21 mouse cellular contexts compared by ENCODE assay signal in the genomic region with DNA sequence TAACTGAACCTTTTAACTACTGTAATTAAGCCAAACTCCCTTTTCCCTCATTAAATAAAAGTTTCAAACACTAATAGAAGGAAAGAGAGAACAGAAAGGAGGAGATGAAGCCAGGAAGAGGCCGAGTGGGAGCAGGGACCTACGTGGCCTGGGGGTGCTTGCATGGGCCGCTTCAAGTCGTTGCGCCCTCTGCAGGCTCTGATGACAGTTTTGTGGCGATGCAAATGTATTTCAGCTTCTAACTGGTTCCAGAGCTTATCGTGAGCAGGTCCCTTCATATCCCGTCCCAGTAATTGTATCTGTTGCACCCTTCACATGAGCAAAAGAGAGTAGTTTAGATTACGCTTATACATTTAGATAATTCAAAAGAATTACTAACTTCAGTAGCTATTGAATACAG. TPM values are rescaled to one million over a fixed set of nuclear protein-coding genes. Genes with fewer than 3 reads are reported as not detected.
A peak's percentile ranks its signal among the peaks of the same experiment; 100 is the strongest.
DNase-seq lines count a peak whose midpoint lies in the region; ATAC-seq and TF ChIP-seq lines count a peak whose summit lies in the region.
"Had no signal": no experiment of that assay in that cellular context is flagged by ENCODE, and none has a peak within 500 bp of the region (broad histone marks: within the 10 kb centered on the region; RNA-seq: fewer than 3 reads in every experiment).

No protein-coding gene starts in this region.

- H3K4me1 ChIP-seq in hindbrain, postnatal 0 days (ENCODE audit: insufficient read depth, low read length), result no peaks in the 10 kb centered on the region
- no peaks in the 10 kb centered on the region for H3K4me1 ChIP-seq in hindbrain, embryonic 10.5 days (replicated peaks)
- H3K4me1 ChIP-seq in lung, embryonic 14.5 days (ENCODE audit: insufficient read depth), result no peaks in the 10 kb centered on the region
- no peaks in the 10 kb centered on the region for H3K4me1 ChIP-seq in ES-Bruce4 (ENCODE audit: control insufficient read depth, insufficient read depth, low read length)
- H3K4me1 ChIP-seq: forebrain, embryonic 12.5 days; heart, embryonic 15.5 days; hindbrain, embryonic 13.5 days; limb, embryonic 13.5 days; lung, embryonic 15.5 days had no signal

- no peak overlapping the region for H3K4me2 ChIP-seq in hindbrain, postnatal 0 days (ENCODE audit: low read depth, low read length)
- H3K4me2 ChIP-seq in lung, embryonic 14.5 days, result no peak overlapping the region
- H3K4me2 ChIP-seq: forebrain, embryonic 12.5 days; heart, embryonic 15.5 days; hindbrain, embryonic 13.5 days; limb, embryonic 13.5 days; lung, embryonic 15.5 days; midbrain, embryonic 11.5 days had no signal

- peak; percentile 19 for DNase-seq in hindbrain, postnatal 0 days (ENCODE audit: low spot score)
- no peak for DNase-seq in hindbrain, embryonic 10.5 days (ENCODE audit: low spot score)
- peak; percentile 8 for DNase-seq in lung, embryonic 14.5 days
- no peak for DNase-seq in lung, adult 18-20 months
- peak; percentile 78 for DNase-seq in ZHBTc4 (ENCODE audit: low read depth, low spot score)
- no peak for DNase-seq in frontal cortex, postnatal 10 days (ENCODE audit: low spot score in 2 of 2)
- no peak for DNase-seq in urinary bladder, postnatal 25 days (ENCODE audit: low spot score)
- DNase-seq: B cell, adult 2 months; cerebellum, postnatal 36 days; kidney, adult 18-20 months had no signal

- H3K4me3 ChIP-seq in hindbrain, postnatal 0 days (ENCODE audit: low read length), result no peak overlapping the region
- no peak overlapping the region for H3K4me3 ChIP-seq in hindbrain, embryonic 10.5 days
- no peak overlapping the region for H3K4me3 ChIP-seq in lung, embryonic 14.5 days (ENCODE audit: low read depth, low read length)
- H3K4me3 ChIP-seq in ES-Bruce4 (ENCODE audit: low read depth, low read length), result no peak overlapping the region
- H3K4me3 ChIP-seq: forebrain, embryonic 12.5 days; heart, embryonic 15.5 days; hindbrain, embryonic 13.5 days; limb, embryonic 13.5 days; lung, embryonic 15.5 days had no signal

- H3K36me3 ChIP-seq in hindbrain, postnatal 0 days (ENCODE audit: insufficient read depth, low read length), result peaks cover 15% of the 10 kb centered on the region
- H3K36me3 ChIP-seq in hindbrain, embryonic 10.5 days, result peaks cover 71% of the 10 kb centered on the region
- H3K36me3 ChIP-seq in lung, embryonic 14.5 days (ENCODE audit: insufficient read depth), result peaks cover 49% of the 10 kb centered on the region
- peaks cover 9% of the 10 kb centered on the region for H3K36me3 ChIP-seq in ES-Bruce4 (ENCODE audit: control insufficient read depth, insufficient read depth, low read length, poor library complexity, severe bottlenecking)

- TF ChIP-seq EP300 in ES-Bruce4 (IDR thresholded peaks at IDR 0.05; ENCODE audit: insufficient read depth, low read depth, low read length), result no peak

- H3K9me3 ChIP-seq in hindbrain, postnatal 0 days (ENCODE audit: low read length), result no peaks in the 10 kb centered on the region
- H3K9me3 ChIP-seq in hindbrain, embryonic 10.5 days, result no peaks in the 10 kb centered on the region
- H3K9me3 ChIP-seq in lung, embryonic 14.5 days (ENCODE audit: low read depth, low read length), result no peaks in the 10 kb centered on the region
- no peaks in the 10 kb centered on the region for H3K9me3 ChIP-seq in ES-Bruce4 (replicated peaks; ENCODE audit: control insufficient read depth, insufficient read depth, low read length, poor library complexity, severe bottlenecking)
- H3K9me3 ChIP-seq: forebrain, embryonic 12.5 days; heart, embryonic 15.5 days; hindbrain, embryonic 13.5 days; limb, embryonic 13.5 days; lung, embryonic 15.5 days had no signal

- WGBS in hindbrain, postnatal 0 days, result 80% methylated on average over 9 of the region's 9 CpGs
- WGBS in hindbrain, embryonic 10.5 days, result 74% methylated on average over 9 of the region's 9 CpGs
- 76% methylated on average over 9 of the region's 9 CpGs for WGBS in lung, embryonic 14.5 days

- peak; percentile 25; the same call in 1 of the 2 replicates for TF ChIP-seq CTCF in hindbrain, postnatal 0 days (IDR thresholded peaks at IDR 0.05; ENCODE audit: low read depth)
- no peak for TF ChIP-seq CTCF in lung, embryonic 14.5 days (IDR thresholded peaks at IDR 0.05; ENCODE audit: low read depth)
- TF ChIP-seq CTCF in ES-Bruce4 (IDR thresholded peaks at IDR 0.05; ENCODE audit: low read depth, low read length), result peak; percentile 69

- no peak overlapping the region for H3K27ac ChIP-seq in hindbrain, postnatal 0 days
- H3K27ac ChIP-seq in hindbrain, embryonic 10.5 days, result no peak overlapping the region
- no peak overlapping the region for H3K27ac ChIP-seq in lung, embryonic 14.5 days (ENCODE audit: low read depth)
- no peak overlapping the region for H3K27ac ChIP-seq in ES-Bruce4 (ENCODE audit: insufficient read depth, low read length)
- H3K27ac ChIP-seq: forebrain, embryonic 12.5 days; heart, embryonic 15.5 days; hindbrain, embryonic 13.5 days; limb, embryonic 13.5 days; lung, embryonic 15.5 days had no signal

- no peak for ATAC-seq in hindbrain, postnatal 0 days
- ATAC-seq in lung, embryonic 14.5 days (ENCODE audit: insufficient read depth), result no peak

- TF ChIP-seq POLR2A in ES-Bruce4 (IDR thresholded peaks at IDR 0.05; ENCODE audit: insufficient read depth, low read length), result no peak

- no peak overlapping the region for H3K9ac ChIP-seq in hindbrain, postnatal 0 days (replicated peaks; ENCODE audit: low read length)
- no peak overlapping the region for H3K9ac ChIP-seq in lung, embryonic 14.5 days
- H3K9ac ChIP-seq in ES-Bruce4 (ENCODE audit: low read depth, poor library complexity, severe bottlenecking), result no peak overlapping the region
- H3K9ac ChIP-seq: forebrain, embryonic 12.5 days; heart, embryonic 15.5 days; hindbrain, embryonic 13.5 days; limb, embryonic 13.5 days; lung, embryonic 15.5 days had no signal

- no peaks in the 10 kb centered on the region for H3K27me3 ChIP-seq in hindbrain, postnatal 0 days (ENCODE audit: insufficient read depth, low read length)
- no peaks in the 10 kb centered on the region for H3K27me3 ChIP-seq in hindbrain, embryonic 10.5 days (ENCODE audit: insufficient read depth, poor library complexity, severe bottlenecking)
- H3K27me3 ChIP-seq in lung, embryonic 14.5 days (ENCODE audit: insufficient read depth, low read length), result no peaks in the 10 kb centered on the region
- no peaks in the 10 kb centered on the region for H3K27me3 ChIP-seq in ES-Bruce4 (ENCODE audit: control insufficient read depth, insufficient read depth, low read length, poor library complexity, severe bottlenecking)
- H3K27me3 ChIP-seq: forebrain, embryonic 12.5 days; heart, embryonic 15.5 days; hindbrain, embryonic 13.5 days; limb, embryonic 13.5 days; lung, embryonic 15.5 days had no signal

RNA-seq across cellular contexts. Expression of gene Gm26741, which starts 5.4 kb away (rescaled TPM):
- total RNA-seq in hindbrain, postnatal 0 days (2014; rRNA removed), result not detected in 2 replicates
- not detected in 2 replicates for polyA plus RNA-seq in hindbrain, postnatal 0 days (2015; fragmentation: Nextera tagmentation; extraction: Ambion mirVana)
- polyA plus RNA-seq in hindbrain, embryonic 10.5 days (2016; fragmentation: Nextera tagmentation; extraction: Ambion mirVana), result not detected in 2 replicates
- not detected in 2 replicates for polyA plus RNA-seq in lung, embryonic 14.5 days (2014; fragmentation: Nextera tagmentation; extraction: Ambion mirVana)
- polyA plus RNA-seq in ES-Bruce4 (2011; ENCODE audit: insufficient read depth, insufficient read length, low read depth, missing spikeins), result not detected in 2 replicates
- total RNA-seq: adrenal gland, postnatal 4 days; gastrocnemius, postnatal 4 days; layer of hippocampus, adult 18-20 months; left cerebral cortex, adult 8-10 months had no signal
- polyA plus RNA-seq: forebrain, embryonic 12.5 days; heart, embryonic 15.5 days; hindbrain, embryonic 13.5 days; limb, embryonic 13.5 days; lung, embryonic 15.5 days; midbrain, embryonic 11.5 days had no signal

RNA-seq across cellular contexts. Expression of gene Gopc, which starts 28.7 kb away (rescaled TPM):
- 14.8 and 16.4 TPM in 2 replicates for total RNA-seq in hindbrain, postnatal 0 days (2014; rRNA removed)
- 24.7 and 24.9 TPM in 2 replicates for polyA plus RNA-seq in hindbrain, postnatal 0 days (2015; fragmentation: Nextera tagmentation; extraction: Ambion mirVana)
- 17.7 and 18.0 TPM in 2 replicates for polyA plus RNA-seq in hindbrain, embryonic 10.5 days (2016; fragmentation: Nextera tagmentation; extraction: Ambion mirVana)
- 19.5 and 22.6 TPM in 2 replicates for polyA plus RNA-seq in lung, embryonic 14.5 days (2014; fragmentation: Nextera tagmentation; extraction: Ambion mirVana)
- polyA plus RNA-seq in ES-Bruce4 (2011; ENCODE audit: insufficient read depth, insufficient read length, low read depth, missing spikeins), result 18.7 and 20.5 TPM in 2 replicates

RNA-seq across cellular contexts. Expression of gene Nepn, which starts 35.6 kb away (rescaled TPM):
- total RNA-seq in hindbrain, postnatal 0 days (2014; rRNA removed), result not detected in 2 replicates
- not detected in 2 replicates for polyA plus RNA-seq in hindbrain, postnatal 0 days (2015; fragmentation: Nextera tagmentation; extraction: Ambion mirVana)
- polyA plus RNA-seq in hindbrain, embryonic 10.5 days (2016; fragmentation: Nextera tagmentation; extraction: Ambion mirVana), result not detected in 2 replicates
- not detected in 2 replicates for polyA plus RNA-seq in lung, embryonic 14.5 days (2014; fragmentation: Nextera tagmentation; extraction: Ambion mirVana)
- polyA plus RNA-seq in ES-Bruce4 (2011; ENCODE audit: insufficient read depth, insufficient read length, low read depth, missing spikeins), result not detected in 2 replicates
- total RNA-seq: layer of hippocampus, adult 18-20 months; left cerebral cortex, adult 8-10 months had no signal
- polyA plus RNA-seq: forebrain, embryonic 12.5 days; heart, embryonic 15.5 days; hindbrain, embryonic 13.5 days; lung, embryonic 15.5 days; midbrain, embryonic 11.5 days had no signal

Comparison
In these comparisons a context has a peak if more than half of its experiments do, and no peak if none do; other contexts are left out.
1. DNase-seq: peak in hindbrain, postnatal 0 days (single experiment), lung, embryonic 14.5 days (single experiment) and ZHBTc4 (single experiment); none in hindbrain, embryonic 10.5 days (single experiment), lung, adult 18-20 months (0 of 2), frontal cortex, postnatal 10 days (0 of 2) and urinary bladder, postnatal 25 days (single experiment).